Mouse (Mus musculus): ENCODE measurements around the gene Aprt.

DNA sequence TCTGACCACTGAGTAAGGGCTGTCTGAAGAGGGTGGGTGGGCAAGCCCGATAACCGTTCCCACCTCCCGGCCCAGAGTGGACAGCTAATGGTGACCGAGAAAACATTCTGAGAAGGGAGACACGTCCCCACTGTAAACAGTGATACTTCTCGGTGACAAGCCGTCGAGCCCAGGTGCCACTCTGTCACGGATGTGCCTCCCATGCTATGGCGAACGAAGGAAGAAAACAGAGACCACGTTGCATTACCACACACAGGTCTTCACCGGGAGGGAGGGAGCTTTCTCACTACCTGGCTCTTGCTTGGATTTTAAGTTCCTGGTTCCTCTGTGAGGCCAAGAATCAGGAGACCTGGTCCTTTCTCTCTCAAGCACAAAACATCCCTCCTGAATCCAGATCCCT, 28.4 kb downstream of the Aprt start:
- no peak for TF ChIP-seq POLR2A (IDR thresholded peaks at IDR 0.05; ENCODE audit: extremely low read depth, insufficient read depth, low read length)
- TF ChIP-seq CTCF (IDR thresholded peaks at IDR 0.05; ENCODE audit: low read depth, low read length): no peak
